Mouse (Mus musculus) hindbrain, embryonic 10.5 days (tissue): ENCODE measurements around the gene Six3. TPM values are rescaled to one million over a fixed set of nuclear protein-coding genes. Genes with fewer than 3 reads are reported as not detected.

ENCODE experiments used
- DNase-seq: peaks from one replicate; pipeline ENCODE4 v3.0.0-alpha.2; 2017; ENCODE audit warnings: low spot score
- H3K27ac ChIP-seq: fragments of 300-500 bp; sonication (generic); 2 replicates; pipeline ENCODE4 v1.5.1; 2016; ENCODE audit warnings: mild to moderate bottlenecking, moderate library complexity
- H3K27me3 ChIP-seq: fragments of 300-500 bp; sonication (generic); 2 replicates; pipeline ENCODE4 v1.6.1; 2016; ENCODE audit warnings: mild to moderate bottlenecking; ENCODE audit not compliant: poor library complexity, insufficient read depth, severe bottlenecking
- H3K36me3 ChIP-seq: fragments of 300-500 bp; sonication (generic); 2 replicates; pipeline ENCODE4 v1.6.1; 2016; ENCODE audit warnings: mild to moderate bottlenecking, moderate library complexity
- H3K4me1 ChIP-seq: fragments of 300-500 bp; sonication (generic); replicated peaks from 2 replicates; pipeline ENCODE4 v1.6.1; 2016; ENCODE audit warnings: mild to moderate bottlenecking
- H3K4me3 ChIP-seq: fragments of 300-500 bp; sonication (generic); 2 replicates; pipeline ENCODE4 v1.5.1; 2016; ENCODE audit warnings: mild to moderate bottlenecking, moderate library complexity
- H3K9me3 ChIP-seq: fragments of 300-500 bp; sonication (generic); 2 replicates; pipeline ENCODE4 v1.6.1; 2016; ENCODE audit warnings: mild to moderate bottlenecking, moderate library complexity
- WGBS: fragments of 180-500 bp; shearing (Covaris S2); methylation state at CpG from one replicate; pipeline ENCODE4 v1.1.7; 2016; 5-methylcytosine and 5-hydroxymethylcytosine counted together
- polyA plus RNA-seq: library from polyadenylated mRNA; unstranded; fragments of >200 nt; fragmentation: Nextera tagmentation; extraction: Ambion mirVana; gene quantifications from 2 replicates; pipeline ENCODE4 v1.2.1, GENCODE M21; 2016

Gene Six3
- polyA plus RNA-seq = 0.46 and 1.9 TPM in 2 replicates

GRCm38 (mm10) chr17:85613266-85613860, at the start of gene Six3:
Gene Six3 (plus strand): TSS chr17:85613608.
- DNase-seq = peak; percentile 25
- Histone ChIP-seq H3K27ac (peak within 1 kb of the TSS; percentile 13; the same call in 1 of the 2 replicates), H3K36me3 (no peaks in the 10 kb centered on the region), H3K9me3 (no peaks in the 10 kb centered on the region), H3K4me3 (peak within 1 kb of the TSS; percentile 28), H3K27me3 (peaks cover 100% of the 10 kb centered on the region), H3K4me1 (peaks cover 32% of the 10 kb centered on the region)
- under 1% methylated on average over 29 of the region's 30 CpGs for WGBS

- no peak overlapping the region for H3K27ac ChIP-seq
- H3K9me3 ChIP-seq = peaks cover 7% of the 10 kb centered on the region; the same call in 1 of the 2 replicates
- no peak overlapping the region for H3K4me3 ChIP-seq
- DNase-seq = no peak
- no peaks in the 10 kb centered on the region for H3K36me3 ChIP-seq
- no peaks in the 10 kb centered on the region for H3K4me1 ChIP-seq
- no peaks in the 10 kb centered on the region for H3K27me3 ChIP-seq
- 67% methylated on average over 7 of the region's 7 CpGs for WGBS
These were observed 49.3 kb upstream of the Six3 start for GRCm38 (mm10) chr17:85564107-85564506.

- Histone ChIP-seq H3K4me1 (0 out of 2 replicates have a peak, but pooled peaks cover 5% of the 10 kb centered on the region), H3K9me3 (no peaks in the 10 kb centered on the region), H3K27ac (no peak overlapping the region), H3K27me3 (peaks cover 11% of the 10 kb centered on the region), H3K36me3 (no peaks in the 10 kb centered on the region), H3K4me3 (no peak overlapping the region)
- no peak for DNase-seq
- 89% methylated on average over 3 of the region's 3 CpGs for WGBS
These were observed 39.4 kb upstream of the Six3 start for GRCm38 (mm10) chr17:85574023-85574422.

- DNase-seq = no peak
- Histone ChIP-seq H3K4me1 (0 out of 2 replicates have a peak, but pooled peaks cover 5% of the 10 kb centered on the region), H3K27me3 (peaks cover 18% of the 10 kb centered on the region), H3K9me3 (no peaks in the 10 kb centered on the region), H3K4me3 (no peak overlapping the region), H3K27ac (no peak overlapping the region), H3K36me3 (no peaks in the 10 kb centered on the region)
- WGBS = 71% methylated on average over 5 of the region's 5 CpGs
These were observed 35.1 kb upstream of the Six3 start for GRCm38 (mm10) chr17:85578290-85578689.

- H3K27me3 ChIP-seq = peaks cover 18% of the 10 kb centered on the region
- WGBS = 92% methylated on average over 10 of the region's 10 CpGs
- DNase-seq = no peak
- no peaks in the 10 kb centered on the region for H3K4me1 ChIP-seq
- H3K9me3 ChIP-seq = no peaks in the 10 kb centered on the region
- H3K4me3 ChIP-seq = no peak overlapping the region
- H3K27ac ChIP-seq = no peak overlapping the region
- no peaks in the 10 kb centered on the region for H3K36me3 ChIP-seq
These were observed 34.1 kb upstream of the Six3 start for GRCm38 (mm10) chr17:85579350-85579749.

- Histone ChIP-seq H3K36me3 (no peaks in the 10 kb centered on the region), H3K4me1 (no peaks in the 10 kb centered on the region), H3K27ac (no peak overlapping the region), H3K9me3 (no peaks in the 10 kb centered on the region), H3K27me3 (peaks cover 18% of the 10 kb centered on the region), H3K4me3 (no peak overlapping the region)
- DNase-seq = no peak
- 89% methylated on average over 6 of the region's 6 CpGs for WGBS
These were observed 33.2 kb upstream of the Six3 start for GRCm38 (mm10) chr17:85580221-85580620.

- Histone ChIP-seq H3K9me3 (no peaks in the 10 kb centered on the region), H3K4me3 (no peak overlapping the region), H3K4me1 (no peaks in the 10 kb centered on the region), H3K36me3 (no peaks in the 10 kb centered on the region), H3K27ac (no peak overlapping the region), H3K27me3 (0 out of 2 replicates have a peak, but pooled peaks cover 6% of the 10 kb centered on the region)
- WGBS = 84% methylated on average over 4 of the region's 4 CpGs
- no peak for DNase-seq
These were observed 29.2 kb upstream of the Six3 start for GRCm38 (mm10) chr17:85584170-85584569.

GRCm38 (mm10) chr17:85584573-85584972, 28.8 kb upstream of the Six3 start:
- H3K27me3 ChIP-seq = 0 out of 2 replicates have a peak, but pooled peaks cover 6% of the 10 kb centered on the region
- H3K9me3 ChIP-seq = no peaks in the 10 kb centered on the region
- H3K4me3 ChIP-seq = no peak overlapping the region
- peak; percentile 27 for DNase-seq
- H3K4me1 ChIP-seq = no peaks in the 10 kb centered on the region
- H3K36me3 ChIP-seq = no peaks in the 10 kb centered on the region
- H3K27ac ChIP-seq = peak overlapping the region; percentile 29; the same call in 1 of the 2 replicates
- 71% methylated on average over 7 of the region's 7 CpGs for WGBS

GRCm38 (mm10) chr17:85585779-85586178, 27.6 kb upstream of the Six3 start:
- DNase-seq = no peak
- 0 out of 2 replicates have a peak, but pooled peaks cover 6% of the 10 kb centered on the region for H3K27me3 ChIP-seq
- H3K36me3 ChIP-seq = no peaks in the 10 kb centered on the region
- H3K9me3 ChIP-seq = no peaks in the 10 kb centered on the region
- H3K27ac ChIP-seq = no peak overlapping the region
- no peak overlapping the region for H3K4me3 ChIP-seq
- H3K4me1 ChIP-seq = no peaks in the 10 kb centered on the region
- 87% methylated on average over 5 of the region's 5 CpGs for WGBS

- WGBS = 79% methylated on average over 6 of the region's 6 CpGs
- Histone ChIP-seq H3K4me3 (no peak overlapping the region), H3K27ac (no peak overlapping the region), H3K36me3 (no peaks in the 10 kb centered on the region), H3K4me1 (no peaks in the 10 kb centered on the region), H3K27me3 (peaks cover 20% of the 10 kb centered on the region), H3K9me3 (no peaks in the 10 kb centered on the region)
- no peak for DNase-seq
These were observed 21.4 kb upstream of the Six3 start for GRCm38 (mm10) chr17:85591976-85592375.

GRCm38 (mm10) chr17:85595853-85596252, 17.6 kb upstream of the Six3 start:
- DNase-seq = no peak
- WGBS = 76% methylated on average over 10 of the region's 10 CpGs
- no peaks in the 10 kb centered on the region for H3K9me3 ChIP-seq
- no peak overlapping the region for H3K4me3 ChIP-seq
- no peak overlapping the region for H3K27ac ChIP-seq
- no peaks in the 10 kb centered on the region for H3K4me1 ChIP-seq
- peaks cover 40% of the 10 kb centered on the region for H3K27me3 ChIP-seq
- no peaks in the 10 kb centered on the region for H3K36me3 ChIP-seq

GRCm38 (mm10) chr17:85596341-85596890, 17.0 kb upstream of the Six3 start:
- Histone ChIP-seq H3K4me1 (no peaks in the 10 kb centered on the region), H3K27me3 (peaks cover 45% of the 10 kb centered on the region), H3K9me3 (no peaks in the 10 kb centered on the region), H3K4me3 (no peak overlapping the region), H3K27ac (no peak overlapping the region), H3K36me3 (no peaks in the 10 kb centered on the region)
- DNase-seq = no peak
- 69% methylated on average over 6 of the region's 6 CpGs for WGBS

GRCm38 (mm10) chr17:85599520-85599919, 13.9 kb upstream of the Six3 start:
- no peak for DNase-seq
- H3K4me3 ChIP-seq = no peak overlapping the region
- WGBS = 60% methylated on average over 9 of the region's 9 CpGs
- H3K36me3 ChIP-seq = no peaks in the 10 kb centered on the region
- H3K27ac ChIP-seq = no peak overlapping the region
- H3K27me3 ChIP-seq = peaks cover 72% of the 10 kb centered on the region
- no peaks in the 10 kb centered on the region for H3K9me3 ChIP-seq
- no peaks in the 10 kb centered on the region for H3K4me1 ChIP-seq
